Mouse (Mus musculus) heart, postnatal 0 days (tissue): ENCODE data around the gene Cd300a.

Experiments used
- CTCF ChIP-seq: IDR thresholded peaks from 2 replicates; pipeline ENCODE4 v1.5.1; 2016; ENCODE audit warnings: antibody characterized with exemption, control low read depth, low read depth
- EP300 ChIP-seq: IDR thresholded peaks from 2 replicates; pipeline ENCODE4 v1.6.1; 2016; ENCODE audit warnings: antibody characterized with exemption, low read depth

- TF ChIP-seq CTCF (no peak), EP300 (no peak)
Observed at GRCm38 (mm10) chr11:114931041-114931440, 41.2 kb downstream of the Cd300a start.
